Mouse (Mus musculus) sigmoid colon, adult 10 weeks (tissue): ENCODE data around the gene A530084C06Rik. TPM values are rescaled to one million over a fixed set of nuclear protein-coding genes. Genes with fewer than 3 reads are reported as not detected.

Experiments
- polyA plus RNA-seq: library from polyadenylated mRNA; stranded (reverse); fragments of 350-450 nt; fragmentation: Illumina TruSeq; extraction: RNeasy Lipid Tissue Mini Kit (QIAGEN cat#74804); gene quantifications from one replicate; pipeline ENCODE4 v1.2.3, GENCODE M21; 2014; ENCODE audit warnings: low read depth, low replicate concordance

A530084C06Rik gene
- polyA plus RNA-seq = 0.25 TPM

GRCm38 (mm10) chr13:31558521-31559418 lies at the start of gene A530084C06Rik:
TSS of gene A530084C06Rik (minus strand) at chr13:31559333.

GRCm38 (mm10) chr13:31555834-31556233 lies 3.3 kb downstream of the A530084C06Rik start, which contains the start of gene Foxq1:
TSS of gene Foxq1 (plus strand) at chr13:31556134.

Other genes starting within 250 kb of the A530084C06Rik start
- 5.6 TPM for gene Foxq1, start 3.2 kb downstream of the A530084C06Rik start, polyA plus RNA-seq
- gene Foxf2, start 66.5 kb upstream of the A530084C06Rik start, polyA plus RNA-seq = 10.3 TPM
- 0.54 TPM for gene Foxc1, start 247.3 kb upstream of the A530084C06Rik start, polyA plus RNA-seq